Mouse (Mus musculus) stomach, embryonic 15.5 days (tissue): ENCODE results near the gene Zscan5b. TPM values are rescaled to one million over a fixed set of nuclear protein-coding genes. Genes with fewer than 3 reads are reported as not detected.
"Not testable (repeated sequence)": the region's sequence is repeated elsewhere in the genome, so short reads cannot be mapped to it uniquely, and the experiment has no call there.

ENCODE experiments used
- ATAC-seq: fragments of 200-750 bp; cut with Nextera tagmentation; 2 replicates; pipeline ENCODE4 v1.8.0; 2017; ENCODE audit warnings: low read depth, moderate number of reproducible peaks, moderate TSS enrichment; ENCODE audit not compliant: insufficient read depth, low FRiP score
- H3K27ac ChIP-seq: fragments of 300-500 bp; sonication (generic); 2 replicates; pipeline ENCODE4 v1.5.1; 2015; ENCODE audit warnings: mild to moderate bottlenecking, inconsistent platforms
- H3K27me3 ChIP-seq: fragments of 300-500 bp; sonication (generic); replicated peaks from 2 replicates; pipeline ENCODE4 v1.6.1; 2015; ENCODE audit warnings: inconsistent platforms
- H3K36me3 ChIP-seq: fragments of 300-500 bp; sonication (generic); 2 replicates; pipeline ENCODE4 v1.6.1; 2015; ENCODE audit warnings: inconsistent platforms
- H3K4me1 ChIP-seq: fragments of 300-500 bp; sonication (generic); 2 replicates; pipeline ENCODE4 v1.6.1; 2015; ENCODE audit warnings: inconsistent platforms
- H3K4me2 ChIP-seq: fragments of 300-500 bp; sonication (generic); 2 replicates; pipeline ENCODE4 v1.6.1; 2015; ENCODE audit warnings: mild to moderate bottlenecking, inconsistent platforms
- H3K4me3 ChIP-seq: fragments of 300-500 bp; sonication (generic); replicated peaks from 2 replicates; pipeline ENCODE4 v1.5.1; 2015; ENCODE audit warnings: inconsistent platforms
- H3K9ac ChIP-seq: fragments of 300-500 bp; sonication (generic); 2 replicates; pipeline ENCODE4 v1.6.1; 2015; ENCODE audit warnings: inconsistent platforms
- H3K9me3 ChIP-seq: fragments of 300-500 bp; sonication (generic); 2 replicates; pipeline ENCODE4 v1.6.1; 2016; ENCODE audit warnings: inconsistent platforms
- WGBS: fragments of 180-500 bp; shearing (Covaris S2); methylation state at CpG from one replicate; pipeline ENCODE4 v1.1.7; 2015; 5-methylcytosine and 5-hydroxymethylcytosine counted together
- polyA plus RNA-seq: library from polyadenylated mRNA; unstranded; fragments of >200 nt; fragmentation: Nextera tagmentation; extraction: Ambion mirVana; gene quantifications from 2 replicates; pipeline ENCODE4 v1.2.1, GENCODE M21; 2015

Zscan5b gene
- polyA plus RNA-seq, 1 experiment from 2014 or later: not detected

DNA sequence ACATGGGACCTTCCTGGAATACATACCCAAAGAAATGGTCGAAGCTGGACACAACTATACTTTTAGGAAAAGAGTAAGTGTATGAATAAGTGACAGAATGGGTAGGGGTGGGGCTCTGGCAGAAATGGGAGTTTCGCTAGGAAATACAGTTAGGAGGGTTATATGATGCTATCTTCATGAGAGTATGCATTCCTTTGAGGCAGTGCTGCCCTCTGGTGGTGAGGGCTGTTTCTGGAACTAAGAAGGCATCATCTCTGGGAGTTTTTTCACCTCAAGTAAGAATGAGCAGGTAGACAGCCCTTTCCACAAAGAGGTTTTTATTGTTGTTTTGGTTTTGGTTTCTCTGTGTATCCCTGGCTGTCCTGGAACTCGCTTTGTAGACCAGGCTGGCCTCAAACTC lies 30.7 kb upstream of the Zscan5b start:
- ATAC-seq: no peak
- Histone ChIP-seq H3K27ac (no peak overlapping the region), H3K36me3 (peaks cover 26% of the 10 kb centered on the region), H3K4me1 (no peaks in the 10 kb centered on the region), H3K9me3 (no peaks in the 10 kb centered on the region), H3K4me2 (no peak overlapping the region), H3K27me3 (no peaks in the 10 kb centered on the region), H3K4me3 (no peak overlapping the region), H3K9ac (no peak overlapping the region)
- 45% methylated on average over 3 of the region's 3 CpGs for WGBS

DNA sequence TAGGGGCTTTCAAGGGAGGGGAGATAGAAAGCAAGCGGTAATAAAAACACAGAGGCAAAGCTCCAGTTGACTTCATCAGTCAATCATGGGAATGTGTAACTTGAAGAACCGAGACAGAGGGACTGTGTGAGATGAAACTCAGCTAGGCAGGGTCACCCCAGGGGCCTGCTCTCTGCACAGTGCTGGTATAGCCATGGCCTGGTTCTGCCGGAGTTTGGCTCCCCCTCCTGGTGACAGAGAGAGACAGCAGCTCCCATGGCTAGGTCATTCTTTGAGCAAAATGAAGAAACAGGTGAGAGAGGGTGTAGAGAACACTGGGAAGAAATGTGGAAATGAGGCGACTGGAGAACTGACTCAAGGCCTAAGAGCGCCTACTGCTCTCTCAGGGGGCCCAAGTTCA lies 27.9 kb upstream of the Zscan5b start:
- Histone ChIP-seq H3K4me3 (no peak overlapping the region), H3K4me2 (no peak overlapping the region), H3K9ac (no peak overlapping the region), H3K9me3 (no peaks in the 10 kb centered on the region), H3K27ac (no peak overlapping the region), H3K36me3 (peaks cover 6% of the 10 kb centered on the region; the same call in 1 of the 2 replicates), H3K27me3 (no peaks in the 10 kb centered on the region), H3K4me1 (no peaks in the 10 kb centered on the region)
- ATAC-seq: peak; percentile 56; the same call in 1 of the 2 replicates
- WGBS: 14% methylated on average over 5 of the region's 5 CpGs

DNA sequence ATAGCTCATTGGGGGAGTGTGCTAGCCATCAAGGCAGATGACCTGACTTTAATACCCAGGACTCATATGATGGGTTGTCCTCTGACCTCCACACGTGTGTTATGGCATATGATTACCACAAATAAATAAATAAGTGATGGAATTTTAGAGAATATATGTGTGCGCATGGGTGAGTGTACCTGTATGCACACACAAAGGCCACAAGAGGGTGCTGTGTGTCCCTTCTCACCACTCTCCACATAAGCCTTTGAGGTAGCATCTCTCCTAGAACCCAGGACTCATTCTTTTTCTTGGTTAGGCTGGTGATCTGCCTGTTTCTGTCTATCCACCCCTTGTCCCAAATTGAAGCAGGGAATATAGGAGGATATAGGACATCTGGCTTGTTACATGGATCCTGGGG lies 26.3 kb upstream of the Zscan5b start:
- Histone ChIP-seq H3K36me3 (no peaks in the 10 kb centered on the region), H3K27me3 (no peaks in the 10 kb centered on the region), H3K4me2 (no peak overlapping the region), H3K4me1 (no peaks in the 10 kb centered on the region), H3K9ac (no peak overlapping the region), H3K27ac (no peak overlapping the region), H3K4me3 (no peak overlapping the region), H3K9me3 (no peaks in the 10 kb centered on the region)
- ATAC-seq: no peak
- 53% methylated on average over 2 of the region's 2 CpGs for WGBS

DNA sequence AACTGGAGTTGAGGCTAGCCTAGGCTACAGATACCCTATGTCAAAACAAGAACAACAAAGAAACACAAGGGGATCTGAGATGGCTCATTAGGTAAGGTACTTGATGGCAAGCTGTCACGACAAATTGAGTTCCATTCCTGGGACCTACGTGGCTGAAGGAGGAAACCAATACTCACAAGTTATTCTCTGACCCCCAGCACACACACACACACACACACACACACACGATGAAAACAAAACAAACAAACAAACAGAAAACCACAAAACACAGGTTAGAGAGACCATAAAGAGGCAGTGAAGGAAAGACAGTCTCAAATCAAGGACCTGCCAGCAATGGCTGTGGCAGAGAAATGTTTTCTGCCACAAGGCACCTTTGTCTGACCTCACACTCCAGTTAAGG lies 25.3 kb upstream of the Zscan5b start, which contains the start of gene Galp:
Galp (plus strand) TSS at position 301 of the 400 bp plus-strand sequence.
- 54% methylated on average over 3 of the region's 3 CpGs for WGBS
- no peaks in the 10 kb centered on the region for H3K4me1 ChIP-seq
- no peaks in the 10 kb centered on the region for H3K36me3 ChIP-seq
- H3K4me3 ChIP-seq: no peak within 1 kb of the TSS
- ATAC-seq: no peak
- H3K9ac ChIP-seq: no peak within 1 kb of the TSS
- no peak within 1 kb of the TSS for H3K4me2 ChIP-seq
- H3K9me3 ChIP-seq: no peaks in the 10 kb centered on the region
- H3K27me3 ChIP-seq: no peaks in the 10 kb centered on the region
- H3K27ac ChIP-seq: no peak within 1 kb of the TSS

DNA sequence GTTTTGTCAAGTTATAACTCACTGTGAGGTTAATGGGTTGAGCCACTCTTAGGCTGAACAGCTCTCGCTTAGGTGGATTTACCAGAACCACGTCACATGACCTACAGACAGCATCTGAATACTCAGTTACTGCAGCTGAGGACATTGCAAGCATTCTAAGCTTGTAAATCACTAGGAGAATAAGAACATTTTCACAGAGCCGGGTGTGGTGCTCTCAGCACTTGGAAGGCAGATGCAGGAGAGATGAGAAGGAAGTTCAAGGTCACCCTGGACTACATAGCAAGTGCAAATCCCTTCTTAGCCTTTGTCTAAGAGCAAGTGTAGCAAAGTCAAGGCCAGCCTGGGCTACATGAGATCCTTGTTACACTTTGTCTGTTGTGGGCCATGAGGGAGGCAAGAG lies 17.9 kb upstream of the Zscan5b start:
- H3K9ac ChIP-seq: no peak overlapping the region
- no peaks in the 10 kb centered on the region for H3K4me1 ChIP-seq
- no peaks in the 10 kb centered on the region for H3K36me3 ChIP-seq
- no peak overlapping the region for H3K27ac ChIP-seq
- no peak overlapping the region for H3K4me3 ChIP-seq
- no peaks in the 10 kb centered on the region for H3K9me3 ChIP-seq
- 76% methylated on average over 3 of the region's 3 CpGs for WGBS
- ATAC-seq: no peak
- H3K27me3 ChIP-seq: no peaks in the 10 kb centered on the region
- no peak overlapping the region for H3K4me2 ChIP-seq

DNA sequence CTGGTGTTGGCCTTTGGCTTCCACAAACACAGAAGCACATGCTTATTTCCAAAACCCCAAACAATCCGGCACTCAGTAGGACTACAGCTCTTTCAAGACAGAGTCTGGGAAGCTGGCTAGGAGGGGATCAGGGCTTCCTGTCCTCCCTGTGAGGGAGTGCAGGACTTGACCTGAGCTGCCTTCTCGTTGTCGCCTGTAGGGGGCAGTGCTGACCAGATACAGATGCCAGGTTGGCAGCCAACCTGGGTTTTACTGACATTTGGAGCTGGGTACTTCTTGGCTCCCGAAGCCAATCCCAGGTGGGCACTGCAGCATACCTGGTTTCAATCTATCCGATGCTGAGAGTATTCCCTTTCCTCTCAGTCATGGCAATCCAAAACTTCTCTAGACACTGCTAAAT lies 8.9 kb upstream of the Zscan5b start:
- no peak for ATAC-seq
- WGBS: 52% methylated on average over 5 of the region's 5 CpGs
- no peaks in the 10 kb centered on the region for H3K36me3 ChIP-seq
- H3K4me3 ChIP-seq: no peak overlapping the region
- H3K27ac ChIP-seq: no peak overlapping the region
- no peaks in the 10 kb centered on the region for H3K4me1 ChIP-seq
- no peaks in the 10 kb centered on the region for H3K9me3 ChIP-seq
- no peak overlapping the region for H3K4me2 ChIP-seq
- no peak overlapping the region for H3K9ac ChIP-seq
- no peaks in the 10 kb centered on the region for H3K27me3 ChIP-seq

DNA sequence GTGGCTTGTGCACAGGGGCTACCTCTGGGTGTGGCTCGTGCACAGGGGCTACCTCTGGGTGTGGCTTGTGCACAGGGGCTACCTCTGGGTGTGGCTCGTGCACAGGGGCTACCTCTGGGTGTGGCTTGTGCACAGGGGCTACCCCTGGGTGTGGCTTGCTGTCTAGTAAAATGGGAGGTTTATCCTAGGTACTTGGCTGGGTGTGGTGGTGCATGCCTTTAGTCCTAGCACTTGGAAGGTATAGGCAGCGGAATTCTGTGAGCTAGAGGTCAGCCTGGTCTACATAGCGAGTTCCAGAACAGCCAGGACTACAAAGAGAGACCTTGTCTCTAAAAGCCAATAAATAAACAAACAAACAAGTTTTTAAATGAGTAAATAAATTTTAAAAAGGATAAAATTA lies 7.4 kb upstream of the Zscan5b start:
- not testable (repeated sequence) for ATAC-seq, H3K4me3 ChIP-seq, H3K36me3 ChIP-seq, H3K27me3 ChIP-seq, H3K9me3 ChIP-seq, H3K27ac ChIP-seq, H3K4me1 ChIP-seq, H3K4me2 ChIP-seq, H3K9ac ChIP-seq
- WGBS: 72% methylated on average over 4 of the region's 4 CpGs

DNA sequence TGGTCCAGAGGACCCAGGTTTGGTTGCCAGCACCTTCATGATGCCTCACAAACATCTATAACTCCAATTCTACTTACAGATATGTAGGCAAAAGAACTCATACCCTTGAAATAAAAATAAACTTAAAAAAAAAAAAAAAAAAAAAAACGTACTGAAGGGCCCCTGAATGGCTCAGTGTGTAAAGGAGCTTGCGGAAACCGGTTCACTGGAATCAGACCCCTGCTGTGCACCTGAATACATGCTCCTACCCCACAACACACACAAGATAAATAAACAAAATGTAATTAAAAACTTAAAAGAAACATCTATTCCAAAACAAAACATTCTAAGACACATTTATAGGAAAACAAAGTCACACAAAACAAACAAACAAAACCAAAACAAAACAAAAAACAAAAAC lies 1.9 kb upstream of the Zscan5b start:
- Histone ChIP-seq H3K27ac (no peak overlapping the region), H3K4me3 (no peak overlapping the region), H3K9me3 (no peaks in the 10 kb centered on the region), H3K36me3 (no peaks in the 10 kb centered on the region), H3K9ac (no peak overlapping the region), H3K27me3 (no peaks in the 10 kb centered on the region), H3K4me1 (no peaks in the 10 kb centered on the region), H3K4me2 (no peak overlapping the region)
- WGBS: 60% methylated on average over 3 of the region's 3 CpGs
- no peak for ATAC-seq

DNA sequence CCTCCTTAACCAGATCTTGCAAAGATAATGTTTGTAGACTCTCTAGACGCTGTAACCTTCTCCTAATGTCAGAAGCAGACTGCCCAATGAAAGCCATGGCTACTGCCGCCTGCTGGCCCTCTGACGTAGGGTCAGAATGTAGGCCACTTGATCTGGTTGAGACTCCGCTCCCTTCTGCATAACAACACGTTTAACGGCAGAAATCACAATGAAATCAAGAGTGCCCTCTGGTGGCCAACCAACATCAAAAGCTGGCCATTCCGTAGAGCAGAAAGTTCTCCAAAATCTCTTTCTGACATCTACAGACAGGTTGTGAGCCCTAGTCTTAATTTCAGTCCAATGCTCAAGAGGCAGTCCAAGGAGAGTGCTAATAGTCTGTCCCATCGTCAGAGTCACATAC lies 6.4 kb downstream of the Zscan5b start:
- not testable (repeated sequence) for H3K27me3 ChIP-seq, H3K4me3 ChIP-seq, H3K9ac ChIP-seq, H3K27ac ChIP-seq, H3K36me3 ChIP-seq, H3K9me3 ChIP-seq, H3K4me2 ChIP-seq, ATAC-seq, H3K4me1 ChIP-seq
- WGBS: 59% methylated on average over 8 of the region's 8 CpGs

DNA sequence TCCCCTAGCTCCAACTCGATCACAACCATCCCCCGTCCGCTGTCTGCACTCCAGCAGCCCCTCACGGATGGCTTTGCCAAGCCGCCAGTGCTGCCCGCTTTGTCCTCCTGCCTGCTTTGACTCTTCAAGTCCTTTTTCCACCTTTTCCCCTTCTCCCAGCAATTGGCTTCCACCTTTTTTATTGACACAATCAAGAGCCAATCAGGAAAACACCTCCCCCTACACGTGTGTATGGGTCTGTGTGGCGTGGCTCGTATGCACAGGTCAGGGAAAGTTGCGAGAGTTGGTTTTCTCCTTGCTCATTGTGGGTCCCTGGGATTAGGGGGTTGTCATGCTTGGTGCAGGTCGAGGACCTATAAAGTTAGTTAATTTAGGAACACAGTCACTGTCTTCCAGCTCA lies 17.7 kb downstream of the Zscan5b start:
- no peak overlapping the region for H3K4me2 ChIP-seq
- no peaks in the 10 kb centered on the region for H3K36me3 ChIP-seq
- H3K9me3 ChIP-seq: no peaks in the 10 kb centered on the region
- no peak for ATAC-seq
- H3K27me3 ChIP-seq: no peaks in the 10 kb centered on the region
- no peak overlapping the region for H3K9ac ChIP-seq
- H3K4me1 ChIP-seq: no peaks in the 10 kb centered on the region
- H3K4me3 ChIP-seq: no peak overlapping the region
- WGBS: 44% methylated on average over 11 of the region's 11 CpGs
- no peak overlapping the region for H3K27ac ChIP-seq

DNA sequence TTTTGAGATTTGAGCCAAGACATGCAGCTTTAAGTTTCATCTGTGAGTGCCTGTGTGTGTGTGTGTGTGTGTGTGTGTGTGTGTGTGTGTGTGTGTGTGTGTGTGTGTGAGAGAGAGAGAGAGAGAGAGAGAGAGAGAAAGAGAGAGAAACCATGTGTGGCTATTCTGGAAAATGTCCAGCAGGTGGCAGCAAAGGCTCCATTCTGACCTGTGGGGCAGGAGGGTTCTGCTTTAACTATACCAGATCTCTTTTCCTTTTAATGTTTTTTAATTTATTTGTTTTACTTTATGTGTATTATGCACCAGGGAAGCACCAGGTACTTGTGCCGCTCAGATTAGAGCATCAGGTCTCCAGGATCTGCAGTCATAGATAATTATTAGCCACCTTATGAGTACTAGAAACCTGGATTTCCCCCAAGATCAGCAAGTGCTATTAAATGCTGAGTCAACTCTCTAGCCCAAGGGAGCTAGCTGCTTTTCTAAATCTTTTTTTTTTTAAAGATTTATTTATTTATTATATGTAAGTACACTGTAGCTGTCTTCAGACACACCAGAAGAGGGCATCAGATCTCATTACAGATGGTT lies 18.9 kb downstream of the Zscan5b start:
- H3K4me3 ChIP-seq, H3K36me3 ChIP-seq, H3K9me3 ChIP-seq, H3K27ac ChIP-seq, H3K4me2 ChIP-seq, H3K27me3 ChIP-seq, H3K4me1 ChIP-seq, H3K9ac ChIP-seq, ATAC-seq: not testable (repeated sequence)
- 11% methylated on average over 1 of the region's 1 CpGs for WGBS

DNA sequence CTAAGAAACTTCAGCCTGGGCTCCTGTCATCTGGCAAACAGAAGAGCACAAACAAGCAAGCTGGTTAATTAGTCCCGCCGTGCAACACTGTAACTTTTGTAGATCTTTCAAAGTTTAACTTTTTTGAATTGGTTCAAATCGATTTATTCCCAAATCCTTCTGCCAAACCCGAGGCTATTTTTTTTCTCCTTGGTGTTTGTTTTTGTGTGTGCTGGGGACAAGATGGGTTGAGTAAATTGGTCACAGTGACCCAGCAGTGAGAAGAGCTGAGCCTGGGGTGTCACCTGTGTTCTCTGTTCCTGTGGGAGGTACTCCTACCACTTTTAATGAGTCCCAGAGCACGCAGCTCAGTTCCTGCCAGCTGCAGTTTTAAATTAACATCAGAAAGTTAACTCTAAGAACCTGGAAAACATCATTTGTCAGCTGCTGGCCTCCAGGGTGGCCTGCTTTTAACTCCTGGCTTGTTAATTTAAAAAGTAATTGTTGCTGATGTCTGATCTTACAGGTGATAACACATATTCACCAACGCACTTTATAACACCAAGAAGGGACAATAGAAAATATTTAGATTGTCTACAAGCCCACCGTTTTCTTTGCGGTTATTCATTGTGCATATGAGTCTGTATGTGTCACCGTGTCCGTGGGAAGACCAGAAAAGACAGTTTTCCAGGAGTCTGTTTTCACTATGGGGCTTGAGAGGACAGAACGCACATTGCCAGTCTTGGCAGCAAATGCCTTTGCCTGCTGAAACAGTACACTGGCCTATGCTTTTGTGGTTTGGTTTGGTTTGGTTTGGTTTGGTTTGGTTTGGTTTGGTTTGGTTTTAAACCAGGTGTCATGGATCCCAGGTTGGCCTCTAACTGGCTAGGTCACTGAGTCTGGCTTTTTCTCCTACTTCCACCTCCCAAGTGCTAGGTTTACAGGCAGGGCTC lies 22.5 kb downstream of the Zscan5b start:
- Histone ChIP-seq H3K9me3 (no peaks in the 10 kb centered on the region), H3K27ac (no peak overlapping the region), H3K4me1 (no peaks in the 10 kb centered on the region), H3K36me3 (no peaks in the 10 kb centered on the region), H3K4me3 (no peak overlapping the region), H3K4me2 (no peak overlapping the region), H3K9ac (no peak overlapping the region), H3K27me3 (no peaks in the 10 kb centered on the region)
- WGBS: 34% methylated on average over 11 of the region's 11 CpGs
- ATAC-seq: no peak
